8 mouse cellular contexts compared by ENCODE assay signal in the genomic region with DNA sequence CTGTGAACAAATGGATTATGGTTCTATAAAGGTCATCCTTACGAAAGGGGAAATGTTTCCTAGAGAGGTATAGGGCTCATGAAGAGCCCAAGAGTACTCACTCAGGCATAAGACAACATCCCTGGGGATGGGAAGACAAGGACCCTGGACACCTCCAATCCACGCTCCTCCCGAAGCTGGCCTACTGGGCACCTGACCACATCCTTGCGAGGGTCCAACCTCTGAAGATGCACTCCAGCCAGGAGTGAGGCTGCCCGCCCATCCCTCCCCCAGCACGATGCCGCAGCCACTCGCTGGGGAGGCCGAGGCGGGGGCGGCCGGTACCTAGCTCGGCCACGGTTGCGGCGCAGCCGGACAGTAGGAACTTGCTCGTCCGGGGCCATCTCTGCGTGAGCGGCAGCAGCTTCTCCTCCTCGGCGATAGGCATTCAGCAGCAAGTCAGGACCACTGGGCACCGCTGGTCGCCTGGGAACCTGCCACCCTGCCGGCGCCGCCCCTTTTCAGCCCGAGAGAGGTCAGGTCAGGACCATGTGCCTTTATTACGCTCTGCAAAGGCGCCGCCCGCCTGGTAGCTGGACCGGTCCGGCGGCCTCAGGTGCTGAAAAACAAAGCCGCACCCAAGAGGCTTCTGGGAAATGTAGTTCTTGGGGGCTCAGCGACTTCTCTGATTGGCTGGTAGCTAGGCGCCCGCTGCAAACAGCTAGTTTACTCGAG. TPM values are rescaled to one million over a fixed set of nuclear protein-coding genes. Genes with fewer than 3 reads are reported as not detected.
A peak's percentile ranks its signal among the peaks of the same experiment; 100 is the strongest.
DNase-seq lines count a peak whose midpoint lies in the region; ATAC-seq and TF ChIP-seq lines count a peak whose summit lies in the region.

Gene Slc25a27 (minus strand): TSS at position 639 of the 714 bp plus-strand sequence.

- H3K9me3 ChIP-seq in heart, embryonic 13.5 days, result no peaks in the 10 kb centered on the region
- H3K9me3 ChIP-seq in kidney, postnatal 0 days (replicated peaks; ENCODE audit: low read length), result no peaks in the 10 kb centered on the region

- H3K4me3 ChIP-seq in heart, embryonic 13.5 days, result peak within 1 kb of the TSS; percentile 76
- H3K4me3 ChIP-seq in kidney, postnatal 0 days (replicated peaks; ENCODE audit: low read depth, low read length), result peak within 1 kb of the TSS; percentile 77
- peak within 1 kb of the TSS; percentile 91 for H3K4me3 ChIP-seq in liver, adult 2 months (ENCODE audit: insufficient read depth, low read depth, low read length)

- peak within 1 kb of the TSS; percentile 89 for H3K9ac ChIP-seq in heart, embryonic 13.5 days
- peak within 1 kb of the TSS; percentile 66 for H3K9ac ChIP-seq in kidney, postnatal 0 days (ENCODE audit: low read depth, low read length)
- peak within 1 kb of the TSS; percentile 79 for H3K9ac ChIP-seq in liver, adult 2 months (ENCODE audit: low read depth, low read length)

- no peaks in the 10 kb centered on the region for H3K27me3 ChIP-seq in heart, embryonic 13.5 days (replicated peaks)
- H3K27me3 ChIP-seq in kidney, postnatal 0 days (ENCODE audit: insufficient read depth, low read length), result no peaks in the 10 kb centered on the region
- no peaks in the 10 kb centered on the region for H3K27me3 ChIP-seq in liver, adult 2 months (ENCODE audit: control insufficient read depth, insufficient read depth, low read length)

- peak within 1 kb of the TSS; percentile 70 for H3K27ac ChIP-seq in heart, embryonic 13.5 days (replicated peaks)
- peak within 1 kb of the TSS; percentile 48; the same call in 1 of the 2 replicates for H3K27ac ChIP-seq in kidney, postnatal 0 days
- H3K27ac ChIP-seq in liver, adult 2 months (replicated peaks; ENCODE audit: insufficient read depth, low read depth, low read length), result peak within 1 kb of the TSS; percentile 78

- under 1% methylated on average over 41 of the region's 41 CpGs for WGBS in heart, embryonic 13.5 days
- WGBS in kidney, postnatal 0 days, result 1% methylated on average over 41 of the region's 41 CpGs
- WGBS in liver, adult 2 months, result 3% methylated on average over 41 of the region's 41 CpGs

- no peaks in the 10 kb centered on the region for H3K36me3 ChIP-seq in heart, embryonic 13.5 days
- no peaks in the 10 kb centered on the region for H3K36me3 ChIP-seq in kidney, postnatal 0 days (ENCODE audit: insufficient read depth, low read length)
- H3K36me3 ChIP-seq in liver, adult 2 months (ENCODE audit: control insufficient read depth, insufficient read depth, low read length), result no peaks in the 10 kb centered on the region

- peaks cover 5% of the 10 kb centered on the region; the same call in 1 of the 2 replicates for H3K79me2 ChIP-seq in liver, adult 2 months (ENCODE audit: control insufficient read depth, insufficient read depth, low read length)

- peak; percentile 84 for ATAC-seq in heart, embryonic 13.5 days (ENCODE audit: extremely low read depth, insufficient number of reproducible peaks, low FRiP score, low TSS enrichment)
- peak; percentile 98 for ATAC-seq in kidney, postnatal 0 days (replicated peaks; ENCODE audit: low FRiP score, low read depth)
- peak; percentile 94 for ATAC-seq in monocyte, adult 5-6 weeks (replicated peaks; ENCODE audit: insufficient number of reproducible peaks, low FRiP score, low TSS enrichment, poor library complexity, severe bottlenecking)

- no peak for TF ChIP-seq CTCF in kidney, postnatal 0 days (IDR thresholded peaks at IDR 0.05; ENCODE audit: low read depth)
- no peak for TF ChIP-seq CTCF in liver, adult 2 months (IDR thresholded peaks at IDR 0.05; ENCODE audit: low read depth, low read length)

- peak; percentile 90 for DNase-seq in CD4-positive helper T cell, adult 2 months (ENCODE audit: low read depth, low spot score)
- peak; percentile 84 for DNase-seq in brain, embryonic 18.5 days (ENCODE audit: low read depth, low spot score)
- DNase-seq in fat pad, adult 2 months (ENCODE audit: extremely low read depth, low read depth, low spot score), result peak; percentile 42
- peak; percentile 98 for DNase-seq in kidney, postnatal 0 days (ENCODE audit: low spot score)
- DNase-seq in liver, adult 2 months (ENCODE audit: extremely low read depth, low read depth, low spot score), result peak; percentile 94
- DNase-seq in spleen, postnatal 36 days (ENCODE audit: low spot score in 2 of 2), result peak; percentile 90

- 0 out of 2 replicates have a peak, but pooled peaks have one; percentile 19 for TF ChIP-seq POLR2A in liver, adult 2 months (IDR thresholded peaks at IDR 0.05; ENCODE audit: extremely low read depth, insufficient read depth, low read length)

- H3K4me2 ChIP-seq in heart, embryonic 13.5 days, result peak within 1 kb of the TSS; percentile 83
- peak within 1 kb of the TSS; percentile 99 for H3K4me2 ChIP-seq in kidney, postnatal 0 days (ENCODE audit: low read length)

- peaks cover 25% of the 10 kb centered on the region for H3K4me1 ChIP-seq in heart, embryonic 13.5 days
- H3K4me1 ChIP-seq in kidney, postnatal 0 days (replicated peaks; ENCODE audit: insufficient read depth, low read length), result 0 out of 2 replicates have a peak, but pooled peaks cover 7% of the 10 kb centered on the region
- peaks cover 10% of the 10 kb centered on the region for H3K4me1 ChIP-seq in liver, adult 2 months (ENCODE audit: control insufficient read depth, insufficient read depth, low read length)

RNA-seq across cellular contexts. Expression of gene Slc25a27, which starts in this region (rescaled TPM):
- 13.9 and 15.5 TPM in 2 replicates for polyA plus RNA-seq in heart, embryonic 13.5 days (2015; fragmentation: Nextera tagmentation; extraction: Ambion mirVana)
- 6.8 and 7.3 TPM in 2 replicates for polyA plus RNA-seq in kidney, postnatal 0 days (2015; fragmentation: Nextera tagmentation; extraction: Ambion mirVana)
- total RNA-seq in liver, adult 2 months (2014; rRNA removed), result 2.6 and 3.0 TPM in 2 replicates
- polyA plus RNA-seq in liver, adult 2 months (2012; rRNA removed), result 0.42 and 1.2 TPM in 2 replicates
- total RNA-seq in monocyte, adult 5-6 weeks (2017), result 2.9 to 7.9 TPM (median 5.0 TPM) in 3 replicates

Comparison
In these comparisons a context has a peak if more than half of its experiments do, and no peak if none do; other contexts are left out.
1. Peak in every context shown above with its lines: DNase-seq, ATAC-seq, H3K4me3 ChIP-seq and H3K27ac ChIP-seq.
2. DNase-seq: peak in every context shown above with its lines; median percentile 98 in kidney, postnatal 0 days; 94 in liver, adult 2 months; 90 in CD4-positive helper T cell, adult 2 months; 90 in spleen, postnatal 36 days; 84 in brain, embryonic 18.5 days; 42 in fat pad, adult 2 months.